Mouse (Mus musculus) gastrocnemius, postnatal 4 days (tissue): ENCODE measurements around the gene Dctpp1. TPM values are rescaled to one million over a fixed set of nuclear protein-coding genes. Genes with fewer than 3 reads are reported as not detected.
A peak's percentile ranks its signal among the peaks of the same experiment; 100 is the strongest.

Experiments used
- DNase-seq, 2 experiments: peaks; one replicate each; pipeline ENCODE4 v3.0.0; 2021 to 2022; ENCODE audit warnings: low spot score in 2 of 2, mixed read lengths in 2 of 2
- total RNA-seq, 2 experiments: library from RNA; stranded (reverse); gene quantifications; 2 replicates each; pipeline ENCODE4 v1.2.3; 2021

Dctpp1 gene
- total RNA-seq, 2 experiments from 2014 or later, result 35.6 to 48.5 TPM

- peak in 1 of 2 experiments; percentile 31 for DNase-seq
Measured at GRCm38 (mm10) chr7:127212432-127213250, 47.9 kb downstream of the Dctpp1 start.

GRCm38 (mm10) chr7:127211014-127211745 is 49.3 kb downstream of the Dctpp1 start:
- peak in 1 of 2 experiments; percentile 24 for DNase-seq

GRCm38 (mm10) chr7:127210266-127210665 is 50.2 kb downstream of the Dctpp1 start:
- no peak for DNase-seq

GRCm38 (mm10) chr7:127209851-127210250 is 50.7 kb downstream of the Dctpp1 start:
- no peak for DNase-seq

- DNase-seq, result peak; percentile 90 to 94
Measured at GRCm38 (mm10) chr7:127208553-127209438, 51.7 kb downstream of the Dctpp1 start, which contains the start of gene Mylpf. Gene Mylpf, plus strand, starts transcription at chr7:127208890.

- no peak for DNase-seq
Measured at GRCm38 (mm10) chr7:127208295-127208552, 52.3 kb downstream of the Dctpp1 start, which contains the start of gene Tbc1d10b. Gene Tbc1d10b, minus strand, starts transcription at chr7:127208468.

GRCm38 (mm10) chr7:127207374-127208294 is 52.9 kb downstream of the Dctpp1 start:
- peak in 1 of 2 experiments; percentile 54 for DNase-seq

Other genes with a start within 250 kb of the Dctpp1 start
- gene Mvp, start 246.1 kb downstream of the Dctpp1 start, total RNA-seq, result 10 to 100 TPM; 23.2 to 27.1 TPM
- 1 to 10 TPM; 1.8 to 2.5 TPM for gene Pagr1b, start 244.2 kb downstream of the Dctpp1 start, total RNA-seq
- gene Pagr1a, start 243.4 kb downstream of the Dctpp1 start, total RNA-seq, result 10 to 100 TPM in 1 of 2 experiments, 1 to 10 TPM in 1; 9.1 to 14.7 TPM
- gene Gm42742, start 239.6 kb downstream of the Dctpp1 start, total RNA-seq, result 10 to 100 TPM; 26.0 to 26.6 TPM
- gene Prrt2, start 239.5 kb downstream of the Dctpp1 start, total RNA-seq, result 1 to 10 TPM; 6.5 to 9.4 TPM
- 100 to 1,000 TPM; 129 to 131 TPM for gene Maz, start 233.7 kb downstream of the Dctpp1 start, total RNA-seq
- gene Kif22, start 218.2 kb downstream of the Dctpp1 start, total RNA-seq, result 10 to 100 TPM; 21.7 to 26.2 TPM
- under 1 TPM in 1 of 2 experiments, not detected in 1; 0.47 TPM for gene Zg16, start 173.4 kb downstream of the Dctpp1 start, total RNA-seq
- gene AI467606, start 169.3 kb downstream of the Dctpp1 start, total RNA-seq, result 1 to 10 TPM; 1.3 to 1.8 TPM
- 1 to 10 TPM; 4.6 to 5.2 TPM for gene Qprt, start 138.5 kb downstream of the Dctpp1 start, total RNA-seq
- under 1 TPM; 0.54 to 0.91 TPM for gene Spn, start 122.9 kb downstream of the Dctpp1 start, total RNA-seq
- 10 to 100 TPM; 47.4 to 55.9 TPM for gene Cd2bp2, start 64.7 kb downstream of the Dctpp1 start, total RNA-seq
- gene Tbc1d10b, start 52.2 kb downstream of the Dctpp1 start, total RNA-seq, result 10 to 100 TPM; 48.0 to 51.7 TPM
- gene Mylpf, start 51.8 kb downstream of the Dctpp1 start, total RNA-seq, result over 10,000 TPM; 28,893 to 32,257 TPM
- gene Zfp553, start 27.6 kb downstream of the Dctpp1 start, total RNA-seq, result 1 to 10 TPM; 9.0 to 9.8 TPM
- gene Sept1, start 27.6 kb downstream of the Dctpp1 start, total RNA-seq, result 1 to 10 TPM; 7.4 to 7.6 TPM
- 10 to 100 TPM; 23.7 to 29.6 TPM for gene Zfp771, start 16.4 kb downstream of the Dctpp1 start, total RNA-seq
- gene Sephs2, start 13.3 kb upstream of the Dctpp1 start, total RNA-seq, result 10 to 100 TPM; 22.1 to 23.7 TPM
- gene Itgal, start 35.6 kb upstream of the Dctpp1 start, total RNA-seq, result 1 to 10 TPM; 1.8 to 2.8 TPM
- 10 to 100 TPM; 32.3 to 36.0 TPM for gene Zfp768, start 84.9 kb upstream of the Dctpp1 start, total RNA-seq
- gene Zfp747, start 115.3 kb upstream of the Dctpp1 start, total RNA-seq, result 1 to 10 TPM; 4.6 to 6.9 TPM
- 1 to 10 TPM; 2.8 to 3.3 TPM for gene 9130019O22Rik, start 126.5 kb upstream of the Dctpp1 start, total RNA-seq
- 1 to 10 TPM; 4.7 to 5.5 TPM for gene E430018J23Rik, start 132.9 kb upstream of the Dctpp1 start, total RNA-seq
- 1 to 10 TPM; 4.6 to 5.0 TPM for gene Zfp764, start 146.1 kb upstream of the Dctpp1 start, total RNA-seq
- gene Zfp688, start 161.4 kb upstream of the Dctpp1 start, total RNA-seq, result 1 to 10 TPM; 6.6 to 9.1 TPM
- 1 to 10 TPM; 3.3 to 3.4 TPM for gene Zfp689, start 188.4 kb upstream of the Dctpp1 start, total RNA-seq
- 10 to 100 TPM; 26.1 to 32.5 TPM for gene Prr14, start 198.9 kb upstream of the Dctpp1 start, total RNA-seq
- gene Fbrs, start 218.5 kb upstream of the Dctpp1 start, total RNA-seq, result 10 to 100 TPM; 39.7 to 51.3 TPM